Mouse (Mus musculus): Measurements from ENCODE around the gene Ms4a13. TPM values are rescaled to one million over a fixed set of nuclear protein-coding genes. Genes with fewer than 3 reads are reported as not detected.

Ms4a13 gene
- polyA plus RNA-seq (2015; fragmentation: Nextera tagmentation; extraction: Ambion mirVana) = not detected in 2 replicates

DNA sequence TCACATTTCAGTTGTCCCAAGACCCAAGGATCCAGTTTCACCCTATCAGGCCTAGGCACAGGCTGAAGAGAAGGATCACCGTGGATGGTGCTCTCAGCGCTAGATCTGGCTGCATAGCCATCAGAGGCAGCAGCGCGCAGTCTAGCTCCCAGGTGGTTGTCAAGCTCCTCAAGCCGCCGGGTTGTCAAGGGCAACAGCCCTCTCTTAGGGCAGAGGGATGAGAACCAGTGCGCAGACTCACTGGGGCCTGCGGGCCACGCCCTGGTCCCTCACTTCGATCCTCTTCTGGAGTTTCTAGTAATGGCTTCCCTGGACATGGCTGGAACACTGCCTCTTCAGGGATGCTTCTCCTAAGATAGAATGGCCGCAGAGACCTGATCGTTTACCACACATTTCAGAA is at the start of gene Ms4a13:
Gene Ms4a13 (minus strand): TSS at position 192 of the 400 bp plus-strand sequence.
- ATAC-seq = no peak
- Histone ChIP-seq H3K4me1 (ENCODE audit: control insufficient read depth, insufficient read depth, low read length) (no peaks in the 10 kb centered on the region), H3K9ac (ENCODE audit: low read depth, low read length) (no peak within 1 kb of the TSS), H3K27ac (ENCODE audit: low read length) (no peak within 1 kb of the TSS), H3K4me3 (ENCODE audit: low read length) (no peak within 1 kb of the TSS), H3K27me3 (replicated peaks; ENCODE audit: control insufficient read depth, insufficient read depth, low read length) (no peaks in the 10 kb centered on the region), H3K9me3 (ENCODE audit: control insufficient read depth, low read length) (no peaks in the 10 kb centered on the region), H3K4me2 (ENCODE audit: low read depth, low read length) (no peak within 1 kb of the TSS), H3K36me3 (ENCODE audit: control insufficient read depth, insufficient read depth, low read length) (no peaks in the 10 kb centered on the region)
- 64% methylated on average over 12 of the region's 12 CpGs for WGBS

DNA sequence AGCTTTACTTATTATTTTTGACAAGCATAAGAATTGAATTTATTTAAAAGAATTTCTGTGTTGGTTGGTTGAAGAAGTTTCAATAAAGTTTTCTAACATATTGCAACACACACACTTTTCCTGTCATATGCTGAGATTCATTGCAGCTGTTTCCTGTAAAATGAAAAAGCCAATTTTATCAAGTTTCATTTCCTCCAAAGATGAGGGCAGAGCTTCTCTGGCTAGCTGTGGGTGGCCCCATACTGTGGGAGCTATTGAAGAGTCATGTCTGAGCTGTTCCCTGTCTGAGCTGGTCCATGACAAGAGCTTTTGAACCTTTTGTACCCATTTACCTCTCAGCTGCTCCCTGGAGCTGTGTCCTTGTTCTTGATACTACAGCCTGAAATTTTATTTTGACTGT is 47.7 kb upstream of the Ms4a13 start:
- H3K4me3 ChIP-seq (ENCODE audit: low read length) = no peak overlapping the region
- no peak overlapping the region for H3K27ac ChIP-seq (ENCODE audit: low read length)
- no peaks in the 10 kb centered on the region for H3K27me3 ChIP-seq (replicated peaks; ENCODE audit: control insufficient read depth, insufficient read depth, low read length)
- no peaks in the 10 kb centered on the region for H3K36me3 ChIP-seq (ENCODE audit: control insufficient read depth, insufficient read depth, low read length)
- no peaks in the 10 kb centered on the region for H3K9me3 ChIP-seq (ENCODE audit: control insufficient read depth, low read length)
- H3K9ac ChIP-seq (ENCODE audit: low read depth, low read length) = no peak overlapping the region
- H3K4me1 ChIP-seq (ENCODE audit: control insufficient read depth, insufficient read depth, low read length) = no peaks in the 10 kb centered on the region
- no peak overlapping the region for H3K4me2 ChIP-seq (ENCODE audit: low read depth, low read length)
- ATAC-seq = no peak

DNA sequence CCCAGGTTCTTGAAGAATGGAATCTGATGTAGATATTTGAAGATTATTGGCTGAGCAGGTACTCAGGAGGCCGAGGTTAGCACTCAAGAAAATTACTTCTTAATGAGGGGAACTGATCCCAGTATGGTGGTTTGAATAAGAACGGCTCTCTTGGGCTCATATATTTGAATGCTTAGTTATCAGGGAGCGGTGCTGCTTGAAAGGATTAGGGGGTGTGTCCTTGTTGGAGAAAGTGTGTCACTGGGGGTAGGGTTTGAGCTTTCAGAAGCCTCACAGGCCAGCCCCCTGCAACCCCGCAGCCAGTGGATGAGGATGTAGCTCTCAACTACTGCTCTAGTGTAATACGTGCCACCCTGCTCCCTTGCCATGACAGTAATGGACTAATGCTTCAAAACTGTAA is 46.0 kb upstream of the Ms4a13 start:
- ATAC-seq = no peak

GRCm38 (mm10) chr19:11235820-11236219 is 39.3 kb upstream of the Ms4a13 start:
- no peak overlapping the region for H3K4me3 ChIP-seq (ENCODE audit: low read length)
- H3K27ac ChIP-seq (ENCODE audit: low read length) = peak overlapping the region; percentile 95

More for the DNA sequence above, 46.0 kb upstream of the Ms4a13 start:
- Histone ChIP-seq H3K36me3 (ENCODE audit: control insufficient read depth, insufficient read depth, low read length) (no peaks in the 10 kb centered on the region), H3K27ac (ENCODE audit: low read length) (no peak overlapping the region), H3K4me3 (ENCODE audit: low read length) (no peak overlapping the region), H3K9ac (ENCODE audit: low read depth, low read length) (no peak overlapping the region), H3K4me2 (ENCODE audit: low read depth, low read length) (no peak overlapping the region), H3K27me3 (replicated peaks; ENCODE audit: control insufficient read depth, insufficient read depth, low read length) (no peaks in the 10 kb centered on the region), H3K9me3 (ENCODE audit: control insufficient read depth, low read length) (no peaks in the 10 kb centered on the region), H3K4me1 (ENCODE audit: control insufficient read depth, insufficient read depth, low read length) (no peaks in the 10 kb centered on the region)
- 63% methylated on average over 5 of the region's 5 CpGs for WGBS

GRCm38 (mm10) chr19:11234921-11235735 is 38.6 kb upstream of the Ms4a13 start:
- Histone ChIP-seq H3K27ac (ENCODE audit: low read length) (peak overlapping the region; percentile 95), H3K9me3 (ENCODE audit: control insufficient read depth, low read length) (no peaks in the 10 kb centered on the region), H3K27me3 (replicated peaks; ENCODE audit: control insufficient read depth, insufficient read depth, low read length) (no peaks in the 10 kb centered on the region), H3K4me1 (ENCODE audit: control insufficient read depth, insufficient read depth, low read length) (no peaks in the 10 kb centered on the region), H3K4me3 (ENCODE audit: low read length) (no peak overlapping the region), H3K36me3 (ENCODE audit: control insufficient read depth, insufficient read depth, low read length) (no peaks in the 10 kb centered on the region), H3K9ac (ENCODE audit: low read depth, low read length) (no peak overlapping the region), H3K4me2 (ENCODE audit: low read depth, low read length) (no peak overlapping the region)
- peak; percentile 93 for ATAC-seq
- WGBS = 43% methylated on average over 5 of the region's 5 CpGs

More at GRCm38 (mm10) chr19:11235820-11236219, 39.3 kb upstream of the Ms4a13 start:
- H3K27me3 ChIP-seq (replicated peaks; ENCODE audit: control insufficient read depth, insufficient read depth, low read length) = no peaks in the 10 kb centered on the region
- ATAC-seq = peak; percentile 78
- no peak overlapping the region for H3K4me2 ChIP-seq (ENCODE audit: low read depth, low read length)
- no peak overlapping the region for H3K9ac ChIP-seq (ENCODE audit: low read depth, low read length)
- no peaks in the 10 kb centered on the region for H3K9me3 ChIP-seq (ENCODE audit: control insufficient read depth, low read length)
- H3K4me1 ChIP-seq (ENCODE audit: control insufficient read depth, insufficient read depth, low read length) = no peaks in the 10 kb centered on the region
- H3K36me3 ChIP-seq (ENCODE audit: control insufficient read depth, insufficient read depth, low read length) = no peaks in the 10 kb centered on the region

DNA sequence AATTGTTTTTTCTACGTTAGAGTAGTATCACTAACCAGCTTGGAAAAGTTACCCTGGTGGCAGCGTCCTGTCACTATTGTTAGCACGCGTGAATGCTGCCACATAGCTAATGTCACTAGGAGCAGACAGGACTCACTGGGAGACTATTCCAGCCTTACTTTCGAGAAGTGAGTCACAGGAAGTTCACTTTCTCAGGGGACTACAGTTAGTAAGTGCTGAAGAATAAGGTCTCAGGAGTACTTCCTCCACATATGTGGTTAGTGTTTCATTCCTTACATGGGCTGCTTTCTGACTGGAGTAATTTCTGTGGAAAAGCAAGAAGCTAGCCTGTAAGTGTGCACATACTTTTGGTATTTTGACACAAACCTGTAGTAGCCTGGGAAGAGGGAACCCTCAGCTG is 37.7 kb upstream of the Ms4a13 start:
- WGBS = 79% methylated on average over 5 of the region's 5 CpGs
- no peak overlapping the region for H3K4me2 ChIP-seq (ENCODE audit: low read depth, low read length)
- no peaks in the 10 kb centered on the region for H3K9me3 ChIP-seq (ENCODE audit: control insufficient read depth, low read length)
- H3K36me3 ChIP-seq (ENCODE audit: control insufficient read depth, insufficient read depth, low read length) = no peaks in the 10 kb centered on the region
- no peaks in the 10 kb centered on the region for H3K27me3 ChIP-seq (replicated peaks; ENCODE audit: control insufficient read depth, insufficient read depth, low read length)
- no peak for ATAC-seq
- H3K4me3 ChIP-seq (ENCODE audit: low read length) = no peak overlapping the region
- no peak overlapping the region for H3K9ac ChIP-seq (ENCODE audit: low read depth, low read length)
- peak overlapping the region; percentile 91 for H3K27ac ChIP-seq (ENCODE audit: low read length)
- no peaks in the 10 kb centered on the region for H3K4me1 ChIP-seq (ENCODE audit: control insufficient read depth, insufficient read depth, low read length)

- no peaks in the 10 kb centered on the region for H3K27me3 ChIP-seq (replicated peaks; ENCODE audit: control insufficient read depth, insufficient read depth, low read length)
Observed at GRCm38 (mm10) chr19:11232348-11232747, 35.8 kb upstream of the Ms4a13 start, which contains the start of gene Ms4a12. Gene Ms4a12 (minus strand): TSS chr19:11232448.

DNA sequence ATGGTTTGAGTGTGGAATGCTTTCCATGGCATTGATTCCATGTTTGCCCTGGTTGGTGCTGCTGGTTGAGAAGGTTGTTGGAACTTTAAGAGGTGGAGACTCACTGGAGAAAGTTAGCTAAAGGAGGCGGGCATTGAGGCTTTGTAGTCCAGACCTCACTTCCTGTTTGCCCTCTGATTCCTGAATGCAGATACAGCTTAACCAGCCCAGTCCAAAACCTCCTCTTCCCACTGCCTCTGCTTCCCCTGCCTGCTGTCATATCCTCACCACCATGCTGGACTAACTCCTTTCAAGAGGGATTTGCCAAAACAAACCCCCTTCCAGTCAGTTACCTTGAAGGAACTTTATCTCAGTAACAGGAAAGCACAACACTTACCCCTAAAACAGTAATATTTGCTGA is 4.0 kb downstream of the Ms4a13 start:
- no peaks in the 10 kb centered on the region for H3K4me1 ChIP-seq (ENCODE audit: control insufficient read depth, insufficient read depth, low read length)
- 77% methylated on average over 1 of the region's 1 CpGs for WGBS
- no peaks in the 10 kb centered on the region for H3K36me3 ChIP-seq (ENCODE audit: control insufficient read depth, insufficient read depth, low read length)
- ATAC-seq = no peak
- H3K9me3 ChIP-seq (ENCODE audit: control insufficient read depth, low read length) = no peaks in the 10 kb centered on the region
- H3K9ac ChIP-seq (ENCODE audit: low read depth, low read length) = no peak overlapping the region
- H3K4me2 ChIP-seq (ENCODE audit: low read depth, low read length) = no peak overlapping the region
- H3K27me3 ChIP-seq (replicated peaks; ENCODE audit: control insufficient read depth, insufficient read depth, low read length) = no peaks in the 10 kb centered on the region
- H3K4me3 ChIP-seq (ENCODE audit: low read length) = no peak overlapping the region
- no peak overlapping the region for H3K27ac ChIP-seq (ENCODE audit: low read length)

More at GRCm38 (mm10) chr19:11232348-11232747, 35.8 kb upstream of the Ms4a13 start, which contains the start of gene Ms4a12:
- Histone ChIP-seq H3K9ac (ENCODE audit: low read depth, low read length) (no peak within 1 kb of the TSS), H3K4me3 (ENCODE audit: low read length) (no peak within 1 kb of the TSS), H3K36me3 (ENCODE audit: control insufficient read depth, insufficient read depth, low read length) (no peaks in the 10 kb centered on the region), H3K4me1 (ENCODE audit: control insufficient read depth, insufficient read depth, low read length) (no peaks in the 10 kb centered on the region), H3K4me2 (ENCODE audit: low read depth, low read length) (no peak within 1 kb of the TSS), H3K9me3 (ENCODE audit: control insufficient read depth, low read length) (no peaks in the 10 kb centered on the region), H3K27ac (ENCODE audit: low read length) (peak within 1 kb of the TSS; percentile 64)
- 58% methylated on average over 5 of the region's 5 CpGs for WGBS
- peak; percentile 16; the same call in 1 of the 2 replicates for ATAC-seq

DNA sequence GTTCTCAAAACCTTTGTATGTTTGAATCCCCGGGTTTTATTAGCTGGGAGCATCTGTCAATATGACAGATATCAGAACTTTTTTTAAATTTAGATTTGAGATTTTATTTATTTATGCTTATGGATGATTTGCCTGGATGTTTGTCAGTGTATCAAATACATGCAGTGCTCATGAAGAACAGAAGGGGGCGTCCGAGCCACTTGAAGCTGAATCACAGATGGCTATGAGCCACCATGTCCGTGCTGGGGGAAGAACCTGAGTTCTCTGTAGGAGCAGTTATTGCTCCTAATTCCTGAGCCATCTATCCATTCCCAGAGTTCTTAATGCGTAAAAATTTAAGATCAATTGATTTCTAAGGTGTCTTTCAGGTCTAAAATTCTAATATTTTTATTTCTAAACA is 12.4 kb downstream of the Ms4a13 start:
- no peak overlapping the region for H3K4me3 ChIP-seq (ENCODE audit: low read length)
- H3K4me1 ChIP-seq (ENCODE audit: control insufficient read depth, insufficient read depth, low read length) = no peaks in the 10 kb centered on the region
- no peak overlapping the region for H3K27ac ChIP-seq (ENCODE audit: low read length)
- H3K9me3 ChIP-seq (ENCODE audit: control insufficient read depth, low read length) = no peaks in the 10 kb centered on the region
- WGBS = 26% methylated on average over 5 of the region's 5 CpGs
- no peaks in the 10 kb centered on the region for H3K36me3 ChIP-seq (ENCODE audit: control insufficient read depth, insufficient read depth, low read length)
- H3K9ac ChIP-seq (ENCODE audit: low read depth, low read length) = no peak overlapping the region
- no peak overlapping the region for H3K4me2 ChIP-seq (ENCODE audit: low read depth, low read length)
- no peaks in the 10 kb centered on the region for H3K27me3 ChIP-seq (replicated peaks; ENCODE audit: control insufficient read depth, insufficient read depth, low read length)
- ATAC-seq = no peak
